Mouse (Mus musculus) heart, postnatal 0 days (tissue): ENCODE results near the gene Stac2.

Source experiments
- CTCF ChIP-seq: IDR thresholded peaks from 2 replicates; pipeline ENCODE4 v1.5.1; 2016; ENCODE audit warnings: antibody characterized with exemption, control low read depth, low read depth
- EP300 ChIP-seq: IDR thresholded peaks from 2 replicates; pipeline ENCODE4 v1.6.1; 2016; ENCODE audit warnings: antibody characterized with exemption, low read depth

GRCm38 (mm10) chr11:98001986-98002385 is 51.3 kb downstream of the Stac2 start:
- no peak for TF ChIP-seq EP300
- TF ChIP-seq CTCF = no peak
